Mouse (Mus musculus): ENCODE data around the gene Cxcl10.

Cxcl10 gene

GRCm38 (mm10) chr5:92348794-92349413 is at the start of gene Cxcl10:
Cxcl10 (minus strand) TSS chr5:92348889.
- peak; percentile 79 for DNase-seq (ENCODE audit: low read depth)

- DNase-seq (ENCODE audit: low read depth): peak; percentile 83
Measured at GRCm38 (mm10) chr5:92398153-92398552, 49.5 kb upstream of the Cxcl10 start.

DNA sequence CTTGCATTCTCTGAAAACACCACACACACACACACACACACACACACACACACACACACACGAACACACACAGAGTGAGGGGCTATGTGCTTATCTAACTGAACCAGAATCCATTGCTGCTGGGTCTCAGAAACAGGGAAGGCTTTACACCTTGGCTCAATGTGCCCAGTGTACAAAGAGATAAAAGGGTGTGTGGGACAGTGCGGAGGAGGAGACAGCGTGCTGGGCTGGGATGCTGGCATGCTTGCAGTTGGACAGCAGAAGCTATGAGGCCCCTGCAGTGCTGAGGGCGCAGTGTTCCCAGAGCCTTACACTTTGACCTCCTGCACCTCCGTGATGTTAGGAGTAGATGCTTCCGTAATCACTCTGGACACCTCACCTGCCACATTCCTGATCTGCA is 47.8 kb upstream of the Cxcl10 start:
- DNase-seq (ENCODE audit: low read depth): peak; percentile 67

- DNase-seq (ENCODE audit: low read depth): no peak
Measured at GRCm38 (mm10) chr5:92395764-92396163, 47.1 kb upstream of the Cxcl10 start.

DNA sequence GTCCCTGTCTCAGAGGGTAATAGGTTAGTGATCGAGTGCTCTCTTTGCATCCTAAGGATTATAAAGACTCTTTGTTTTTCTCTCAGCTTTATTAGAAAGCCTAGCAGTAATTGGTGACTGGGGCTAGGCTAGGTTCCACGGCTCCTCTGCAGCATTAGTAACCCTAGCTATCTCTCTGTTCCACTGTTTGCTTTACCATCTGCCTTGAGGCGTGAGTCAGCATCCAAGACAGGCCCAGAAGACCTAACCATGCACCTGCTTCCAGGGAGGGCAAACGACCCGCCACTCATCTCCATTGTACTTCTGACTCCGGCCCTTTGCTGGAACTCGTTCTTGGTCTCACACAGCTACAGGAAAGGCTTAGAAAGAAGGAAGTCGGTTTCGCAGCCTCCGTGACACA is 45.2 kb upstream of the Cxcl10 start:
- no peak for DNase-seq (ENCODE audit: low read depth)

- DNase-seq (ENCODE audit: low read depth): no peak
Measured at GRCm38 (mm10) chr5:92392542-92392941, 43.9 kb upstream of the Cxcl10 start.

DNA sequence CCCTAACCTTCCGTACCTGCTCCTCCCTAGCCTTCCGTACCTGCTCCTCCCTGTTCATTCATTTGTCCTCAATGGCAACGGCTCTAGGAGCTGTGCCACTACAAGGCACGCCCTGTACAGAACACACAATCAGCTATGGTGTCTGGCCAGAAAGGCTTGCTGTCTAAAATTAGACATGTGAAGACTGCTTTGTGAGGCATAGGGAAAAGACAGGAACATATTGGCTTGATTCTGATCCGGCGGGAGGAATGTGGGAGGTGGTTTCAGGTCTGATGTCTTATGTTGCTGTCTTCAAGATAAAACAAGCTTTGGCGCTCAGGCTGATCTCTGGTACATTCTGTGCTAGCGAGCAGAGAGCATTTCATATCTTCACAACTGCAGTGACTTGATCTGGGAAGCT is 41.9 kb upstream of the Cxcl10 start:
- no peak for DNase-seq (ENCODE audit: low read depth)

- no peak for DNase-seq (ENCODE audit: low read depth)
Measured at GRCm38 (mm10) chr5:92389977-92390376, 41.3 kb upstream of the Cxcl10 start.

- no peak for DNase-seq (ENCODE audit: low read depth)
Measured at GRCm38 (mm10) chr5:92387433-92387832, 38.7 kb upstream of the Cxcl10 start.

DNA sequence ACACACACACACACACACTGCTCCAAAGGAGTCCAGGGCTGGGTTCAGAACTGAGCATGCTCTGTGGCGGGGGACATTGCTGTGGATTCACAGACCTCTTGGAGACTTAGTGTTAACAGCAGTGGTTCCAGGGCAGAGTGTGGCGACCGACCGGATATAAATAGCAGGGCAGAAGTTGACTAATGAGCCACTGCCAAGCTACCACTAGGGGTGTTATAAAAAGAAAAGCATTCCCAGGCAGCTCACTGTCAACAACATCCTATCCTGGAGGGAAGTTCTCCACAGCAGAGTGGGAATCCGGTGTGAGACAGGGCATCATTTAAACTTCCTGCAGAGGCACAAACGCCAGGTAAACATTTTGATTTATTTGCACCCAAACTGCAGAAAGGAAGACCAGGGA is 38.0 kb upstream of the Cxcl10 start:
- DNase-seq (ENCODE audit: low read depth): no peak

GRCm38 (mm10) chr5:92386102-92386501 is 37.4 kb upstream of the Cxcl10 start:
- DNase-seq (ENCODE audit: low read depth): no peak

GRCm38 (mm10) chr5:92384855-92385254 is 36.2 kb upstream of the Cxcl10 start:
- DNase-seq (ENCODE audit: low read depth): no peak

GRCm38 (mm10) chr5:92383747-92384146 is 35.1 kb upstream of the Cxcl10 start:
- DNase-seq (ENCODE audit: low read depth): no peak

- no peak for DNase-seq (ENCODE audit: low read depth)
Measured at GRCm38 (mm10) chr5:92382349-92382679, 33.6 kb upstream of the Cxcl10 start.

DNA sequence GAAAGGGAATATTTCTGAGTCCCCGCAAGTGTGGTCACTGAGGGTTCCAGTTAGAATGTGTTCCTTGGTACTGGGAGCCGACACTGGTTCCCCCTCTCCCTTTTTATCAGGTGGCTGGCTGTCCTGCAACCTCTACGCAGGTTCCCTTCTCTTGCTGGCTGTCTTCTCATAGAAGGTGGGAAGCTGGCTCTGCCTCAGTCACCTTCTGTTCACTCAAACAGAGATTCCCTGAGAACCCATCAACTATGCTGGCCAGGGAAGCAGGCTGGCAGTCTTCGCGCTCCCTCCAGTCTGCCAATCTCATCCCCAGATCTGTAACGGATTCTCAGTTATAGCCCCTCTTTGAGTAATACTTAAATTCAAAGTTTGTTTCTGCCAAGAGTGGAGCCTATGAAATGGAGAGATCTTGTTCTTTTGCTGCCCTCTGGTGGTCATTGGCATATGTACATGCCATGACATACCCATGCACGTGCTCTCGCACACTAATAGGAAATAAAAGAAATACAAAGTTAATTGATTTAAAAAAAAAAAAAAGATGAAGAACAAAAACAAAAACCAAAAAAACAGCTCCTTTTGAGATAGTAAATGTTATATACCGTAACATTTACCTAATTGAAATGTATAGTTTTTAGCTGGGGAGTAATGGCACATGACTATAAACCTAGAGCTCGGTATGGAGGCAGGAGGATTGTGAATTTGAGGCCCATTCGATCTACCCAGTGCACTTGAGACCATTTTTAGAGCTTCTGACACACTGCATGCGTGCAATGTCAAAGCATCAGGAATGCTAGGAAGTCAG is 33.1 kb upstream of the Cxcl10 start:
- peak; percentile 74 for DNase-seq (ENCODE audit: low read depth)

GRCm38 (mm10) chr5:92376795-92377405 is 28.2 kb upstream of the Cxcl10 start:
- no peak for DNase-seq (ENCODE audit: low read depth)

- DNase-seq (ENCODE audit: low read depth): no peak
Measured at GRCm38 (mm10) chr5:92375368-92375767, 26.7 kb upstream of the Cxcl10 start.

DNA sequence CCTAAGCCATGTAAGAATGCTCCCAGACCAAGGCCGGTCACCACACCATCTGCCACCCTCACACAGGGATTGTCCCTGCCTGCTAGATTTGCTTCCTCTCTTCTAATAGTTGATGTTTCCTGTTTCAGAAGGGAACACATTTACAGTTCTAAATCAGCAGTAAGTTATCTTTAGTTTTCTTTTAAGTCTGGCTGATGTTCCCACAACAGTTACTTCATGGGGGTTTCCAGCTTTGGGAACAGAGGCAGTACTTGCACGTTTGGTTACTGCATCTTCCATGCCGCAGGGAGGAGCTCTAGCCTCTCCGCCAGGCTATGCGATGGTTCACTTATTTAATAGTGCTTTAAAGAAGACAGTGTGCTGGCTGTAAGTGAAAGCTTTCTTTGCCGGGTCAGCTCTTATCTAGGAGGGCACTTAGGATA is 26.0 kb upstream of the Cxcl10 start:
- no peak for DNase-seq (ENCODE audit: low read depth)

GRCm38 (mm10) chr5:92372605-92373004 is 23.9 kb upstream of the Cxcl10 start:
- DNase-seq (ENCODE audit: low read depth): no peak

- no peak for DNase-seq (ENCODE audit: low read depth)
Measured at GRCm38 (mm10) chr5:92371361-92371976, 22.8 kb upstream of the Cxcl10 start.

GRCm38 (mm10) chr5:92370891-92371290 is 22.2 kb upstream of the Cxcl10 start:
- DNase-seq (ENCODE audit: low read depth): no peak

GRCm38 (mm10) chr5:92370392-92370791 is 21.7 kb upstream of the Cxcl10 start:
- DNase-seq (ENCODE audit: low read depth): no peak

All from c-Kit-positive CD71-positive TER-119-negative erythroid progenitor cells, embryonic 14.5 days (primary cell).